Mouse (Mus musculus): ENCODE results near the gene Rit1. TPM values are rescaled to one million over a fixed set of nuclear protein-coding genes. Genes with fewer than 3 reads are reported as not detected.
"Not testable (repeated sequence)": the region's sequence is repeated elsewhere in the genome, so short reads cannot be mapped to it uniquely, and the experiment has no call there.

The Rit1 gene
- polyA plus RNA-seq, 1 experiment from 2014 or later = 65.0 TPM

DNA sequence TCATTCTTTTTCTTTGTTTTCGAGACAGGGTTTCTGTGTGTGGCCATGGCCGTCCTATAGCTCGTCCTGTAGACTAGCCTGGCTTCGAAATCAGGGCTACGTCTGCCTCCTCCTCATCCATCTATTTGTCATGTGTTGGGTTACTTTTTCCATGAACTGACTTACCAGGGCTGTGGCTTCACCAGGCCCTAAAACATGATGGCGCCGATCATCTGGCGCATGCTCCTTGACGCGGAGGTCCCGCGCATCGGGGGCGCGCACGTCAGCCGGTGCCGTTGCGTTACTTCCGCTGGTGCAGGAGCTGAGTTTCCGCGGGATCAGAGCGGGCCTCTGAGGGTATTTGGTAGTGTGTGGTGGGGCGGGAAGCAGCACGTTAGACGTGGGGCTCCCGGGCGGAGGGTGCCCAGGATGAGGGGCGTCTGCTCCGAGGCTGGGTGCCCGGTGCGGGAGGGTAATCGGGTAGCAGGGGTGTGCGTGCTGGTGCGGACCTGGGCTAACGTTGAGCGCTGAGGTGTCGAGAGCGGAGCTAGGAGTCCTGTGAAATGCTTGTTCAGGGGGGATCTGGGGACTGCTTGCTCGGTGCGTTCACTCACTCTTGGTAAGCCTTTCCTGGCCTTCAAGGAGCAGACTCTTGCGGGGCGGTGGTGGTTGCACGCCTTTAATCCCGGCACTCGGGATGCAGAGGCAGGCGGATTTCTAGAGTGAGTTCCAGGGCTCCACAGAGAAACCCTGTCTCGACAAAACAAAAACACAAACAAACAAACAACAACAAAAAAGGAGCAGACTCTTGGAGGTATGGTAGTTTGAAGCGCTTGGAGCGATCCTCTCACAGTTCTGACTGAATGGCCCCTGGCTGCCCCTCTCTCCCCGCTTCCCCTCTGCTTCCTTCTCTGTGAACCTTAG, 58.6 kb downstream of the Rit1 start, which contains the start of gene Syt11:
TSS of gene Syt11 (minus strand) at position 226 of the 903 bp plus-strand sequence.
- peak within 1 kb of the TSS; percentile 65 for H3K9ac ChIP-seq
- 5% methylated on average over 38 of the region's 51 CpGs for WGBS

More for the DNA sequence above, 58.6 kb downstream of the Rit1 start, which contains the start of gene Syt11:
- peak; percentile 36 for ATAC-seq (ENCODE audit: low read depth)
- Histone ChIP-seq H3K4me3 (peak within 1 kb of the TSS; percentile 41), H3K4me2 (peak within 1 kb of the TSS; percentile 51), H3K27ac (replicated peaks) (peak within 1 kb of the TSS; percentile 82)
- H3K9me3 ChIP-seq; H3K36me3 ChIP-seq; H3K27me3 ChIP-seq; H3K4me1 ChIP-seq (replicated peaks): not testable (repeated sequence)

Other genes starting within 250 kb of the Rit1 start
- gene Lmna, start 206.9 kb upstream of the Rit1 start, polyA plus RNA-seq (2015; fragmentation: Nextera tagmentation; extraction: Ambion mirVana) = 41.9 and 45.3 TPM in 2 replicates
- 32.5 and 33.7 TPM in 2 replicates for gene Mex3a, start 184.4 kb upstream of the Rit1 start, polyA plus RNA-seq (2015; fragmentation: Nextera tagmentation; extraction: Ambion mirVana)
- gene Rab25, start 168.5 kb upstream of the Rit1 start, polyA plus RNA-seq (2015; fragmentation: Nextera tagmentation; extraction: Ambion mirVana) = not detected in 2 replicates
- 161 and 170 TPM in 2 replicates for gene Lamtor2, start 163.8 kb upstream of the Rit1 start, polyA plus RNA-seq (2015; fragmentation: Nextera tagmentation; extraction: Ambion mirVana)
- 38.4 and 40.6 TPM in 2 replicates for gene Ubqln4, start 163.1 kb upstream of the Rit1 start, polyA plus RNA-seq (2015; fragmentation: Nextera tagmentation; extraction: Ambion mirVana)
- 157 and 164 TPM in 2 replicates for gene Ssr2, start 141.0 kb upstream of the Rit1 start, polyA plus RNA-seq (2015; fragmentation: Nextera tagmentation; extraction: Ambion mirVana)
- 146 and 157 TPM in 2 replicates for gene Arhgef2, start 110.9 kb upstream of the Rit1 start, polyA plus RNA-seq (2015; fragmentation: Nextera tagmentation; extraction: Ambion mirVana)
- not detected in 2 replicates for gene Rxfp4, start 63.7 kb upstream of the Rit1 start, polyA plus RNA-seq (2015; fragmentation: Nextera tagmentation; extraction: Ambion mirVana)
- gene Khdc4, start 31.0 kb upstream of the Rit1 start, polyA plus RNA-seq (2015; fragmentation: Nextera tagmentation; extraction: Ambion mirVana) = 95.0 and 104 TPM in 2 replicates
- gene Syt11, start 58.3 kb downstream of the Rit1 start, polyA plus RNA-seq (2015; fragmentation: Nextera tagmentation; extraction: Ambion mirVana) = 234 and 259 TPM in 2 replicates
- 11.5 and 12.3 TPM in 2 replicates for gene Gon4l, start 118.4 kb downstream of the Rit1 start, polyA plus RNA-seq (2015; fragmentation: Nextera tagmentation; extraction: Ambion mirVana)
- gene Msto1, start 197.2 kb downstream of the Rit1 start, polyA plus RNA-seq (2015; fragmentation: Nextera tagmentation; extraction: Ambion mirVana) = 41.1 and 45.3 TPM in 2 replicates
- gene Ash1l, start 233.8 kb downstream of the Rit1 start, polyA plus RNA-seq (2015; fragmentation: Nextera tagmentation; extraction: Ambion mirVana) = 19.1 and 20.6 TPM in 2 replicates
- gene Dap3, start 234.3 kb downstream of the Rit1 start, polyA plus RNA-seq (2015; fragmentation: Nextera tagmentation; extraction: Ambion mirVana) = 145 and 152 TPM in 2 replicates

Measured in neural tube, embryonic 13.5 days (tissue).